Mouse (Mus musculus): ENCODE measurements around the gene Trim30b. TPM values are rescaled to one million over a fixed set of nuclear protein-coding genes. Genes with fewer than 3 reads are reported as not detected.
A peak's percentile ranks its signal among the peaks of the same experiment; 100 is the strongest.
"Not testable (repeated sequence)": the region's sequence is repeated elsewhere in the genome, so short reads cannot be mapped to it uniquely, and the experiment has no call there.

The Trim30b gene
- polyA plus RNA-seq, 1 experiment from 2014 or later, result 0.31 TPM

DNA sequence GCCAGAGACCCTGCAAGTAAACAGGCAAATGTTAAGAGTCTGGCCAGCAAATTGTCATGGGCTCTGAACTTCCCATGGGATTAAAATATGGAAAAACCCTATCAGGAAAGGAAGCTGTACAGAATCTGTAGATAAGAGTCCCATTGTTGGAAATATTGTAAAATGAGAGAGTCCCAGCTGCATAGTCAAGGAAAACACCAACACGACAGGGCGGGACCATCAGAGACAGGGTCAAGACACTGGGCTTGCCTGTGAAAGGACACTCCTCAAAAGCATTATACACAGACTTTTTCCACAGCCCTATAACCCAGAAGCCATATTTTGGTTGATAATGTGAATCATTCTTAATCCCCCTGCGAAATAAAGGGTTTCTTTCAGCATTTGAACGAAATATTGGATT is 28.9 kb downstream of the Trim30b start:
- not testable (repeated sequence) for H3K4me1 ChIP-seq (ENCODE audit: control insufficient read depth, low read depth, low read length); H3K4me2 ChIP-seq (ENCODE audit: low read depth, low read length); ATAC-seq (ENCODE audit: low read depth); H3K36me3 ChIP-seq (ENCODE audit: control insufficient read depth, insufficient read depth); H3K27ac ChIP-seq (ENCODE audit: low read length); H3K9me3 ChIP-seq (replicated peaks; ENCODE audit: control insufficient read depth, low read length); H3K27me3 ChIP-seq (ENCODE audit: control insufficient read depth, insufficient read depth, low read depth, low read length); H3K4me3 ChIP-seq (ENCODE audit: low read depth, low read length); H3K9ac ChIP-seq (ENCODE audit: low read depth, low read length)
- WGBS (ENCODE audit: insufficient replicate concordance), result 60% methylated on average over 2 of the region's 4 CpGs

DNA sequence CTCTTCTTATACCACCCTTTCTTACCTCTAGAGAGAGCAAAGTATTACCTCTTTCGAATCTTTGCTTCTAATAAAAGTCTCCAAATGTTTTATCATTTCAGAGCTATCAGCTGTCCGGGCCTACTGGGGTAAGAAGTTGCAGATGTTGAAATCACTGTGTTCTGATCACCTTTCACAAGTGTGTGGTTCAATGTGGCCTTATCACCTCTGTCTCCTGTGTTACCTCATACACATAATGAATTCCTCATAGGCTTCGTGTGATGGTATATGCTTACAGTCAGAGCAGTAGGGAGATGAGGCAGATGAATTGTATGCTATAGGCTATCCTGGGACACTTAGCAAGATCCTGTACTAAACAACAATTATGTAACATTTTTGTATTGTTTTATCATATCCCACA is 34.1 kb downstream of the Trim30b start:
- not testable (repeated sequence) for H3K9me3 ChIP-seq (replicated peaks; ENCODE audit: control insufficient read depth, low read length)

DNA sequence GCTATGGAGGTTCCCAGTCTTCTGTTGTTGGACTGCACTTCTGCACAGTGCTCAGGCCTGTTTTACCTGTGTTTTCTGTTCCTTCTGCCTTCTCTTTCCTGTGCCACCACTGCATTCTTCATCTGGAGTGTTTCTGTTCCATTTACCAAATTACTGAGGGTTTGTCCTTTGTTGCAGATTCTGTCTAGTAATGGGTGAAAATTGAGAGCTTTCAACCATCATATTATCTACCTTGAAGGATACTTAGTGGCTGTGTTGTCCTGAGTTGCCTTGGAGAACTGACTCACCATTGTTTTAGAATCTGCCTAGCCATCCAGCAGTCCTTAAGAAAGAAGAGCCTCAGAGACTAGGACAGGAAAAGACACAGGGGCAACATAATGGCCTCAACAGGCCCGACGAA is 40.5 kb downstream of the Trim30b start, which contains the start of gene Trim34b:
TSS of gene Trim34b (plus strand) at position 301 of the 400 bp plus-strand sequence.
- not testable (repeated sequence) for H3K27ac ChIP-seq (ENCODE audit: low read length); H3K27me3 ChIP-seq (ENCODE audit: control insufficient read depth, insufficient read depth, low read depth, low read length); H3K9me3 ChIP-seq (replicated peaks; ENCODE audit: control insufficient read depth, low read length); H3K4me2 ChIP-seq (ENCODE audit: low read depth, low read length); H3K4me1 ChIP-seq (ENCODE audit: control insufficient read depth, low read depth, low read length); H3K9ac ChIP-seq (ENCODE audit: low read depth, low read length); H3K4me3 ChIP-seq (ENCODE audit: low read depth, low read length); H3K36me3 ChIP-seq (ENCODE audit: control insufficient read depth, insufficient read depth); ATAC-seq (ENCODE audit: low read depth)
- WGBS (ENCODE audit: insufficient replicate concordance), result 84% methylated on average over 2 of the region's 2 CpGs

More for the DNA sequence above, 34.1 kb downstream of the Trim30b start:
- H3K4me1 ChIP-seq (ENCODE audit: control insufficient read depth, low read depth, low read length); H3K9ac ChIP-seq (ENCODE audit: low read depth, low read length); ATAC-seq (ENCODE audit: low read depth); H3K36me3 ChIP-seq (ENCODE audit: control insufficient read depth, insufficient read depth); H3K4me3 ChIP-seq (ENCODE audit: low read depth, low read length); H3K27ac ChIP-seq (ENCODE audit: low read length); H3K27me3 ChIP-seq (ENCODE audit: control insufficient read depth, insufficient read depth, low read depth, low read length); H3K4me2 ChIP-seq (ENCODE audit: low read depth, low read length): not testable (repeated sequence)
- WGBS (ENCODE audit: insufficient replicate concordance), result 49% methylated on average over 3 of the region's 3 CpGs

- Histone ChIP-seq H3K4me3 (ENCODE audit: low read depth, low read length) (no peak overlapping the region), H3K9ac (ENCODE audit: low read depth, low read length) (no peak overlapping the region), H3K27me3 (ENCODE audit: control insufficient read depth, insufficient read depth, low read depth, low read length) (no peaks in the 10 kb centered on the region), H3K27ac (ENCODE audit: low read length) (no peak overlapping the region), H3K36me3 (ENCODE audit: control insufficient read depth, insufficient read depth) (no peaks in the 10 kb centered on the region), H3K4me1 (ENCODE audit: control insufficient read depth, low read depth, low read length) (no peaks in the 10 kb centered on the region), H3K4me2 (ENCODE audit: low read depth, low read length) (no peak overlapping the region), H3K9me3 (replicated peaks; ENCODE audit: control insufficient read depth, low read length) (no peaks in the 10 kb centered on the region)
- no peak for ATAC-seq (ENCODE audit: low read depth)
- 70% methylated on average over 9 of the region's 9 CpGs for WGBS (ENCODE audit: insufficient replicate concordance)
These were observed 47.7 kb downstream of the Trim30b start for GRCm38 (mm10) chr7:104322028-104322427.

GRCm38 (mm10) chr7:104315369-104316080 is 54.2 kb downstream of the Trim30b start, which contains the start of gene Trim12a:
Trim12a (minus strand) TSS chr7:104315466.
- peak within 1 kb of the TSS; percentile 63 for H3K4me3 ChIP-seq (ENCODE audit: low read depth, low read length)
- WGBS (ENCODE audit: insufficient replicate concordance), result 8% methylated on average over 4 of the region's 4 CpGs
- ATAC-seq (ENCODE audit: low read depth), result peak; percentile 92
- not testable (repeated sequence) for H3K27me3 ChIP-seq (ENCODE audit: control insufficient read depth, insufficient read depth, low read depth, low read length); H3K36me3 ChIP-seq (ENCODE audit: control insufficient read depth, insufficient read depth); H3K4me1 ChIP-seq (ENCODE audit: control insufficient read depth, low read depth, low read length); H3K9me3 ChIP-seq (replicated peaks; ENCODE audit: control insufficient read depth, low read length)
- H3K27ac ChIP-seq (ENCODE audit: low read length), result peak within 1 kb of the TSS; percentile 21
- peak within 1 kb of the TSS; percentile 45; the same call in 1 of the 2 replicates for H3K9ac ChIP-seq (ENCODE audit: low read depth, low read length)
- peak within 1 kb of the TSS; percentile 64 for H3K4me2 ChIP-seq (ENCODE audit: low read depth, low read length)

- Histone ChIP-seq H3K27ac (ENCODE audit: low read length) (peak overlapping the region; percentile 21), H3K4me3 (ENCODE audit: low read depth, low read length) (peak overlapping the region; percentile 63), H3K36me3 (ENCODE audit: control insufficient read depth, insufficient read depth) (no peaks in the 10 kb centered on the region), H3K9ac (ENCODE audit: low read depth, low read length) (peak overlapping the region; percentile 45; the same call in 1 of the 2 replicates), H3K27me3 (ENCODE audit: control insufficient read depth, insufficient read depth, low read depth, low read length) (no peaks in the 10 kb centered on the region), H3K4me1 (ENCODE audit: control insufficient read depth, low read depth, low read length) (no peaks in the 10 kb centered on the region), H3K4me2 (ENCODE audit: low read depth, low read length) (peak overlapping the region; percentile 64), H3K9me3 (replicated peaks; ENCODE audit: control insufficient read depth, low read length) (no peaks in the 10 kb centered on the region)
- WGBS (ENCODE audit: insufficient replicate concordance), result 3% methylated on average over 15 of the region's 15 CpGs
- peak; percentile 63 for ATAC-seq (ENCODE audit: low read depth)
These were observed 54.8 kb downstream of the Trim30b start for GRCm38 (mm10) chr7:104314796-104315353.

Other genes starting within 250 kb of the Trim30b start
- not detected in 2 replicates for gene Ubqln5, start 240.1 kb downstream of the Trim30b start, polyA plus RNA-seq (2015; fragmentation: Nextera tagmentation; extraction: Ambion mirVana)
- gene Olfr643, start 232.5 kb downstream of the Trim30b start, polyA plus RNA-seq (2015; fragmentation: Nextera tagmentation; extraction: Ambion mirVana), result not detected in 2 replicates
- not detected in 2 replicates for gene Ubqln3, start 226.6 kb downstream of the Trim30b start, polyA plus RNA-seq (2015; fragmentation: Nextera tagmentation; extraction: Ambion mirVana)
- gene Ubqlnl, start 219.3 kb downstream of the Trim30b start, polyA plus RNA-seq (2015; fragmentation: Nextera tagmentation; extraction: Ambion mirVana), result not detected in 2 replicates
- not detected in 2 replicates for gene Olfm5, start 205.1 kb downstream of the Trim30b start, polyA plus RNA-seq (2015; fragmentation: Nextera tagmentation; extraction: Ambion mirVana)
- 0.04 and 0.05 TPM in 2 replicates for gene Olfr648, start 186.5 kb downstream of the Trim30b start, polyA plus RNA-seq (2015; fragmentation: Nextera tagmentation; extraction: Ambion mirVana)
- gene Olfr649, start 173.9 kb downstream of the Trim30b start, polyA plus RNA-seq (2015; fragmentation: Nextera tagmentation; extraction: Ambion mirVana), result not detected in 2 replicates
- 0.22 and 0.37 TPM in 2 replicates for gene Trim6, start 151.1 kb downstream of the Trim30b start, polyA plus RNA-seq (2015; fragmentation: Nextera tagmentation; extraction: Ambion mirVana)
- gene Trim34a, start 125.4 kb downstream of the Trim30b start, polyA plus RNA-seq (2015; fragmentation: Nextera tagmentation; extraction: Ambion mirVana), result 1.3 and 1.4 TPM in 2 replicates
- gene Trim5, start 81.8 kb downstream of the Trim30b start, polyA plus RNA-seq (2015; fragmentation: Nextera tagmentation; extraction: Ambion mirVana), result 0.33 and 0.43 TPM in 2 replicates
- gene Trim12a, start 54.4 kb downstream of the Trim30b start, polyA plus RNA-seq (2015; fragmentation: Nextera tagmentation; extraction: Ambion mirVana), result 2.8 and 3.0 TPM in 2 replicates
- gene Trim34b, start 40.4 kb downstream of the Trim30b start, polyA plus RNA-seq (2015; fragmentation: Nextera tagmentation; extraction: Ambion mirVana), result 0.13 TPM in 1 of 2 replicates, not detected in the other
- 0.97 and 1.0 TPM in 2 replicates for gene Trim12c, start 16.5 kb downstream of the Trim30b start, polyA plus RNA-seq (2015; fragmentation: Nextera tagmentation; extraction: Ambion mirVana)
- gene Trim30c, start 31.0 kb upstream of the Trim30b start, polyA plus RNA-seq (2015; fragmentation: Nextera tagmentation; extraction: Ambion mirVana), result 0.30 and 0.34 TPM in 2 replicates
- 2.3 and 2.6 TPM in 2 replicates for gene Trim30a, start 95.3 kb upstream of the Trim30b start, polyA plus RNA-seq (2015; fragmentation: Nextera tagmentation; extraction: Ambion mirVana)
- 0.72 and 0.78 TPM in 2 replicates for gene Trim30d, start 138.0 kb upstream of the Trim30b start, polyA plus RNA-seq (2015; fragmentation: Nextera tagmentation; extraction: Ambion mirVana)
- gene Olfr651, start 180.2 kb upstream of the Trim30b start, polyA plus RNA-seq (2015; fragmentation: Nextera tagmentation; extraction: Ambion mirVana), result not detected in 2 replicates
- gene Olfr652, start 191.0 kb upstream of the Trim30b start, polyA plus RNA-seq (2015; fragmentation: Nextera tagmentation; extraction: Ambion mirVana), result not detected in 2 replicates
- not detected in 2 replicates for gene Olfr653, start 207.4 kb upstream of the Trim30b start, polyA plus RNA-seq (2015; fragmentation: Nextera tagmentation; extraction: Ambion mirVana)
- gene Olfr654, start 217.1 kb upstream of the Trim30b start, polyA plus RNA-seq (2015; fragmentation: Nextera tagmentation; extraction: Ambion mirVana), result not detected in 2 replicates
- gene Olfr655, start 231.9 kb upstream of the Trim30b start, polyA plus RNA-seq (2015; fragmentation: Nextera tagmentation; extraction: Ambion mirVana), result not detected in 2 replicates
- gene Olfr656, start 244.1 kb upstream of the Trim30b start, polyA plus RNA-seq (2015; fragmentation: Nextera tagmentation; extraction: Ambion mirVana), result not detected in 2 replicates